Mouse (Mus musculus) embryonic facial prominence, embryonic 11.5 days (tissue): ENCODE data around the gene Sae1. TPM values are rescaled to one million over a fixed set of nuclear protein-coding genes. Genes with fewer than 3 reads are reported as not detected.
"Not testable (repeated sequence)": the region's sequence is repeated elsewhere in the genome, so short reads cannot be mapped to it uniquely, and the experiment has no call there.

Experiments used
- ATAC-seq: fragments of 200-750 bp; cut with Nextera tagmentation; replicated peaks from 2 replicates; pipeline ENCODE4 v1.8.0; 2017; ENCODE audit warnings: low read depth; ENCODE audit not compliant: insufficient number of reproducible peaks, low FRiP score, low TSS enrichment
- DNase-seq: peaks from one replicate; pipeline ENCODE4 v3.0.0-alpha.2; 2015; ENCODE audit warnings: low spot score
- H3K27ac ChIP-seq: fragments of 300-500 bp; sonication (generic); replicated peaks from 2 replicates; pipeline ENCODE4 v1.5.1; 2014; ENCODE audit warnings: mild to moderate bottlenecking, low read depth, low read length, control low read depth
- H3K27me3 ChIP-seq: fragments of 300-500 bp; sonication (generic); 2 replicates; pipeline ENCODE4 v1.6.1; 2014; ENCODE audit warnings: mild to moderate bottlenecking, low read length, moderate library complexity, mixed read lengths; ENCODE audit not compliant: control insufficient read depth, insufficient read depth
- H3K36me3 ChIP-seq: fragments of 300-500 bp; sonication (generic); replicated peaks from 2 replicates; pipeline ENCODE4 v1.6.1; 2014; ENCODE audit warnings: low read depth, mild to moderate bottlenecking, low read length, moderate library complexity, mixed read lengths; ENCODE audit not compliant: control insufficient read depth, insufficient read depth
- H3K4me1 ChIP-seq: fragments of 300-500 bp; sonication (generic); 2 replicates; pipeline ENCODE4 v1.6.1; 2014; ENCODE audit warnings: low read length, mixed read lengths; ENCODE audit not compliant: control insufficient read depth, insufficient read depth
- H3K4me2 ChIP-seq: fragments of 300-500 bp; sonication (generic); 2 replicates; pipeline ENCODE4 v1.6.1; 2014; ENCODE audit warnings: low read depth, mild to moderate bottlenecking, control low read depth, low read length, moderate library complexity
- H3K4me3 ChIP-seq: fragments of 300-500 bp; sonication (generic); 2 replicates; pipeline ENCODE4 v1.5.1; 2014; ENCODE audit warnings: low read depth, low read length, control low read depth
- H3K9ac ChIP-seq: fragments of 300-500 bp; sonication (generic); replicated peaks from 2 replicates; pipeline ENCODE4 v1.6.1; 2014; ENCODE audit warnings: mild to moderate bottlenecking, control low read depth, low read length
- H3K9me3 ChIP-seq: fragments of 300-500 bp; sonication (generic); replicated peaks from 2 replicates; pipeline ENCODE4 v1.6.1; 2016; ENCODE audit warnings: mild to moderate bottlenecking, low read length, inconsistent platforms, mixed read lengths; ENCODE audit not compliant: control insufficient read depth
- WGBS: fragments of 180-500 bp; shearing (Covaris S2); extraction: QIAGEN DNeasy Blood & Tissue Kit; methylation state at CpG from one replicate; pipeline ENCODE4 v1.1.7; 2014; 5-methylcytosine and 5-hydroxymethylcytosine counted together
- polyA plus RNA-seq: library from polyadenylated mRNA; unstranded; fragments of >200 nt; fragmentation: Nextera tagmentation; extraction: Ambion mirVana; gene quantifications from 2 replicates; pipeline ENCODE4 v1.2.1, GENCODE M21; 2014

Sae1 gene
- polyA plus RNA-seq, 1 experiment from 2014 or later = 434 TPM

DNA sequence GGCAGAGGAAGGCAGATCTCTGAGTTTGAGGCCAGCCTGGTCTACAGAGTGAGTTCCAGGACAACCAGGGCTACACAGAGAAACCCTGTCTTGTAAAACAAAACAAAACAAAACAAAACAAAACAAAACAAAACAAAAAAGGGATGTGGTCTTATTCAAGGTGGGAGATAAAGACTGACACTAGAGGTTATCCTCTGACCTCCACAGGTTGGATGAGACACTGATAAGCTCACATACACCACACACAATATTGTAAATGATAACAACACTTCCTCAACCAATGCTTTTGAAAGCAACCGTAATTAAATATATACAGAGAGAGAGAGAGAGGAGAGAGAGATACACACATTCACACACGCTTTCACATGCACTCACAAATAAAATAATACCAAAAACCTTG is 2.3 kb upstream of the Sae1 start:
- H3K36me3 ChIP-seq, H3K9me3 ChIP-seq, H3K4me2 ChIP-seq, ATAC-seq, H3K27ac ChIP-seq, H3K9ac ChIP-seq, H3K27me3 ChIP-seq, DNase-seq, H3K4me3 ChIP-seq, H3K4me1 ChIP-seq: not testable (repeated sequence)
- WGBS = 84% methylated on average over 2 of the region's 2 CpGs

DNA sequence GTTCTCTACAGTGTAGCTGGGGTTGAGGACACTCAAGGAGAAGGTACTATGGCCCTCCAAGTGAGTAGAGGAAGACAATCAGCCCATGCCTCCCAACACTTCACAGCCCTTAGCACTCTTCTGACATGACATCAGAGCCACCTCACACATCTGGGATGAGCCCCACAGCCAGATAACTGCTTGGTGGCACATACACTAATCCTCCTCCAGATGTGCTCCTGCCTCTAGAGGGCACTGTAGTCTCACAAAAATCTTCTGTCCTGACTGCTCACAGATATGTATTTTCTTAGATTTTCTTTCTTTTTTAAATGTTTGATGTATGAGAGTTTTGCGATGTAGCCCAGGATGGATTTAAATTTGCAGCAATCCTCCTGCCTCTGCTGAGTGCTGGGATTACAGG is 11.1 kb downstream of the Sae1 start:
- H3K36me3 ChIP-seq = peaks cover 15% of the 10 kb centered on the region

DNA sequence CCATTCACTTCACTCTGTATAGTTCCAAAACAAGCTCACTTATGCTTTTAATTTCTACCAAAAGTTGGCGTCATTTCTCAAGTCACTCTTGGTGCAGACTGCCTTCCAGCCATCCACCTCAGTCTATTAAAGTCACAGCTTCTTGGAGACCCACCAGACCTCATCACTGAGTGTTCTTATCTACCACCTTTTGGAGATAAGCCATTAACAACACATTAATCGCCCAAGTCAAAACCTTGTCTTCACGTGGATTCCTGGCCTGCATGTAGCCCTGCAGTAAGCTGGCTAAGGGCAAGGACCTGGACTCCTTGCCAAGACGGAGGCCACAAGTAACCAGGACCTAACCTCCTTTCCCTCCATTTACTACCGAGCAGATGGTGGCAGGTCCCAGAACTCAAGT is 12.6 kb downstream of the Sae1 start:
- DNase-seq (no peak), ATAC-seq (no peak)
- Histone ChIP-seq H3K27me3 (no peaks in the 10 kb centered on the region), H3K4me3 (no peak overlapping the region), H3K4me1 (no peaks in the 10 kb centered on the region), H3K9me3 (no peaks in the 10 kb centered on the region), H3K36me3 (peaks cover 15% of the 10 kb centered on the region), H3K4me2 (no peak overlapping the region), H3K27ac (no peak overlapping the region), H3K9ac (no peak overlapping the region)
- 89% methylated on average over 5 of the region's 5 CpGs for WGBS

More for the DNA sequence above, 11.1 kb downstream of the Sae1 start:
- DNase-seq (peak; percentile 62), ATAC-seq (no peak)
- Histone ChIP-seq H3K9ac (no peak overlapping the region), H3K4me1 (no peaks in the 10 kb centered on the region), H3K4me2 (no peak overlapping the region), H3K27me3 (no peaks in the 10 kb centered on the region), H3K9me3 (no peaks in the 10 kb centered on the region), H3K4me3 (no peak overlapping the region), H3K27ac (no peak overlapping the region)
- WGBS = 100% methylated on average over 1 of the region's 1 CpGs

DNA sequence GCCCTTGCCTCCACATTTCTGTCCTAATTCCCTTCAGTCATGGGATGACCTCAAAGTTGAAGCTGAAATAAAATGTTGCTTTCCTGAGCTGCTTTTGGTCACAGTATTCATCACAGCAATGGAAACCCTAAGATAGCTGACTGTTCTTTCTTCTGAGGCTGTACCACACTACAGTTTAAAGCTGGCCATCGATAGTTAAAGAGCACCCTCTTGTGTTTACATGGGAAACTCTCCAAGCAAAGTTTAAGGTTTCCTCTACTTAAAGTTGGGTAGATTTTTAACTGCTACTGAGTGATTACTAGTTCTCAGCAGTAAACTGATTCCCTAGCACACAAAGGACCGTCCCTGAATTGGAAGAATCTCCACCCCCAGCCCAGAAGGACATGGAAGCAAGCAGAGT is 13.9 kb downstream of the Sae1 start:
- H3K9ac ChIP-seq = no peak overlapping the region
- H3K4me1 ChIP-seq = no peaks in the 10 kb centered on the region
- 77% methylated on average over 2 of the region's 2 CpGs for WGBS
- H3K27ac ChIP-seq = no peak overlapping the region
- H3K9me3 ChIP-seq = no peaks in the 10 kb centered on the region
- DNase-seq (peak; percentile 20), ATAC-seq (no peak)
- no peak overlapping the region for H3K4me3 ChIP-seq
- H3K27me3 ChIP-seq = no peaks in the 10 kb centered on the region
- H3K36me3 ChIP-seq = peaks cover 15% of the 10 kb centered on the region
- no peak overlapping the region for H3K4me2 ChIP-seq

DNA sequence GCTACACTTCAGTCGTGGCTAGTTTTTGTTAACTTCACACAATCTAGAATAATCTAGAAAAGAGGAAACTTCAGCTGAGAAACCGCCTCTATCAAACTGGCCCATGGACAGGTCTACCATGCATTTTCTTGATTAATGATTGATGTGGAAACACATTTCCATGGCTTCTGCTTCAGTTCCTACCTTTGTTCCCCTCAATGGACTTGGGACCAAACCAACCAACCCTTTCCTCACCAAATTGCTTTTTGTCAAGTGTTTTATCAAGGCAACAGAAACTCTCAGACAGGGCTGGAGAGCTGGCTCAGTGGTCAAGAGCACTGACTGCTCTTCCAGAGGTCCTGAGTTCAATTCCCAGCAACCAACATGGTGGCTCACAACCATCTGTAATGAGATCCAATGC is 17.0 kb downstream of the Sae1 start:
- Histone ChIP-seq H3K27me3 (no peaks in the 10 kb centered on the region), H3K9me3 (no peaks in the 10 kb centered on the region), H3K9ac (no peak overlapping the region), H3K4me1 (no peaks in the 10 kb centered on the region), H3K36me3 (peaks cover 17% of the 10 kb centered on the region), H3K4me2 (no peak overlapping the region), H3K4me3 (no peak overlapping the region), H3K27ac (no peak overlapping the region)
- ATAC-seq = no peak
- DNase-seq = no peak
- WGBS = 95% methylated on average over 2 of the region's 2 CpGs

DNA sequence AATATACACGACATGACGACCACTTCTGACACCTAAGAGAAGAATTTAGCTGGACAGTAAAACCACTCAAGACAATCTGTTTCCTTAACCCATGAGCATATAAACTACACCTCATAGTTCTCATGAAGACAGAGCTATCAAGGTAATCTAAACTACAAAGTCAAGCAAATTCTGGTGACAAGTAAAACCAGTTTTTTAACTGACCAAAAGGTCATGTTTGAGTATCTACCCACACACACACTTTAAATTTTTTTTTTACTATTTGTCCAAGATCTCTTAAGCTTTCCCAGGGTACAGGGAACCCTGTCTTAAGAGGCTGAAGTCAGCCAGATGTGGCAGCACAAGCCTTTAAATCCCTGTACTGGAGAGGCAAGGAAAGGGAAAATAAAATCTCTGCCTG is 18.8 kb downstream of the Sae1 start:
- no peak for DNase-seq
- Histone ChIP-seq H3K27ac (no peak overlapping the region), H3K4me1 (no peaks in the 10 kb centered on the region), H3K36me3 (peaks cover 15% of the 10 kb centered on the region), H3K4me2 (no peak overlapping the region), H3K9ac (no peak overlapping the region), H3K27me3 (no peaks in the 10 kb centered on the region), H3K4me3 (no peak overlapping the region), H3K9me3 (no peaks in the 10 kb centered on the region)
- no peak for ATAC-seq
- WGBS = 90% methylated on average over 2 of the region's 2 CpGs

DNA sequence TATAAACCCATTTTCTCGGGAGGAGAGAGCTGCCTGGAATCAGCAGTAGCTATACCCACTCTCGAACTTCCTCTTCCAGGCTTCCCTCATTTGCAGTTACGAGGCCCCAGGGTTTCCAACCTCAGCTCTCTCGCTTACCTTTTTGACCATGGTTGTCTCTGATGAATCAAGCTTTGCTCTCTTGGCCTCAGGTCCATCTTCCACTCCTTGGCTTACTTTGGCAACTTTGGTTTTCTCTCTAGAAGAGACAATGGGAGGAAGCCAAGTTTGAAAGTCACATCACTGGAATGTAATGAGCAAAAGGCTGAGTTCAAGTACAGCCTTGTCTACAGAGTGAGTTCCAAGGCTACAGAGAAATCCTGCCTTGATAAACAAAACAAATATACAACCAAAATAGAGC is 20.9 kb downstream of the Sae1 start:
- Histone ChIP-seq H3K27ac (no peak overlapping the region), H3K9me3 (no peaks in the 10 kb centered on the region), H3K9ac (no peak overlapping the region), H3K4me2 (no peak overlapping the region), H3K36me3 (peaks cover 12% of the 10 kb centered on the region), H3K4me3 (no peak overlapping the region), H3K27me3 (no peaks in the 10 kb centered on the region), H3K4me1 (no peaks in the 10 kb centered on the region)
- no peak for DNase-seq
- 76% methylated on average over 4 of the region's 4 CpGs for WGBS
- ATAC-seq = no peak

DNA sequence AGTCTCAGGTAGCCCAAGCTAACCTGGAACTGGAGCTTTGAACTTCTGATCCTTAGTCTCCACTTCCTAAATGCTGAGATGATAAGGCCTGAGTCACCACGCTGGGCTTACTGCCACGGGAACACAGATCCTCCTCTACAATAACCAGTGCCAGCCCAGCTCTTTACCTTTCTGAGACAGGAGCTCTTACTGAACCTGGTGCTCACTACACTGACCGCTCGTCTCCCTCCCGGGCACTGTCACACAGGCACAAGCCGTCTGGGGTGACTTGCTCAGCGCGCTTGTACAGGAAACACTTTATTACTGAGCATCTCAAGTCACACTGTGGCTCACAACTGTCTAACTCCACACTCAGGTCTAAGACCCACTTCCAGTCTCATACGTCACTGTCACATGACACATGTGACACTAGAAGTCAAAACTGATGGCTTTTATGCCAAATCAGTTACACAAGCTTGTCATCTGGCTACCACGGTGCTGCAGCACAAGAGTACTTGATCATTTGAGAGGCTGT is 21.4 kb downstream of the Sae1 start:
- DNase-seq (no peak), ATAC-seq (no peak)
- Histone ChIP-seq H3K27ac (no peak overlapping the region), H3K4me3 (no peak overlapping the region), H3K4me1 (no peaks in the 10 kb centered on the region), H3K4me2 (no peak overlapping the region), H3K27me3 (no peaks in the 10 kb centered on the region), H3K9me3 (no peaks in the 10 kb centered on the region), H3K9ac (no peak overlapping the region), H3K36me3 (peaks cover 12% of the 10 kb centered on the region)
- WGBS = 73% methylated on average over 10 of the region's 10 CpGs
